Mouse (Mus musculus) gastrocnemius, adult 8-10 months (tissue): ENCODE results near the gene Usf3. TPM values are rescaled to one million over a fixed set of nuclear protein-coding genes. Genes with fewer than 3 reads are reported as not detected.

Experiments used
- DNase-seq, 2 experiments: peaks; one replicate each; pipeline ENCODE4 v3.0.0; 2022; ENCODE audit warnings: low spot score in 2 of 2
- total RNA-seq, 4 experiments: library from RNA; stranded (reverse); gene quantifications; 2 replicates each; pipeline ENCODE4 v1.2.4; 2022

The Usf3 gene
- total RNA-seq, 4 experiments from 2014 or later: 32.1 to 59.9 (median 42.4) TPM

DNA sequence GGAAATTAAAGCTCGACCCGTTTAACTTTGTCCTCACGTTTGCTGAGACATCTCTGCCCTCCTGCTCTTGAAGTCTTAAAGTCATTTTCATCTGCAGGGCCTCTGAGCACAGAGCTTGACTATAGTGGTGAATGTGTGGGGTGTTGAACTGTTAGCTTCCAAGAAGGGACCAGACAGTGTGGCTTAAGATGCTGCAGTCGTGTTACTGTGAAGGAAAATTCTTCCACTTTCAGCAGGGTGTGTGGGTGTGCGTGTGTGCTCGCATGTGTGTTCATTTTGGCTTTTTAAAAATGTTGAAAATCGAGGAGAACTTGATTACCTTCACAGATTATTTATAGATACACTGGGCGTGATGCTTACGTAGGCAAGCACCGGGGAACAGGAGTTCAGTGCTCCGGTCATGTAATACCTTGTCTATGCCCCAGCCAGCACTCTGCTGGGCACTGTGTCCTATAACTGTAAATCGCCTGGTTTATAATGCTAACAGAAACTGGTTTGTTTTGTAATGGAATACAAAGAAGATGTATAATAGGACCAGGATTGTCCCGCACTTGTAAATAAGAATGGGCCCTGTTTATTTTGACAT, 53.8 kb downstream of the Usf3 start:
- peak in 1 of 2 experiments; percentile 25 for DNase-seq

DNA sequence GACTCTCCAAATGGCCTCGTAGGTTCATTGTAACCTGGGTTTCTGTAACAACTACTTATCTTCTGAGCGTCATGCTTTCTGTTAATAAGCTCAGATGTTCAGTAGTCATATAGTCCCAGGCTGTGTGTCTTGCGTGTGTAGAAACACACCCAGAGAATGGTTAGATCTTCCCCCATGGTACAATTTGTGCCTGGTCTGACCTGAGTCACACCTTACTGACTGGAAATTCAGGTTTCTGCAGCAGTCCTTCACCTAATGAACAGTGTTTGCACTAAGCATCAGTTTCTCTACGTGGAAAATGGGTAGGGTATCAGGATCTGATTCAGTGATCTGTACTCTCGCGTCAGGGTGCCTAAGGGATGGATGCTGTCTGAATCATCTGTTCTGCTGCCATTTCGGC, 60.0 kb downstream of the Usf3 start:
- DNase-seq: no peak

DNA sequence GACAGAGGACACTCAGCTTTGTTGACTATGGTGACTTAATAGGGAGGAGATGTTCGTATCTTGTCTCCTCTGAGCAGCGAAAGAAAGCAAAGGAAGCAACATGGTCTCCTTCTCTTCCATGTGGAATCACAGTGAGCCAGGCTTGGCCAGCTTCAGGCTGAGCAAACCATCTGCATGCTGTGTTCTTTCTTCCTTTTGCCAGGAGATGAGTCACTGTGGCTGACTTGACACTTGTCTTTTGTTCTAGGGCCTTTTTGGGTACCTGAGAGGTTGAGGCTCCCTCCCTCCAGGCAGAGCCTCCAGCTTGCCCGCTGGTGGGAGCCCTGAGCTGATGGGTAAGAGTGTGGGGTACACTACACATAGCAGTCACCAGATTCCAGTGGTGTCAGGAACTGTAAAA, 64.8 kb downstream of the Usf3 start:
- no peak for DNase-seq

DNA sequence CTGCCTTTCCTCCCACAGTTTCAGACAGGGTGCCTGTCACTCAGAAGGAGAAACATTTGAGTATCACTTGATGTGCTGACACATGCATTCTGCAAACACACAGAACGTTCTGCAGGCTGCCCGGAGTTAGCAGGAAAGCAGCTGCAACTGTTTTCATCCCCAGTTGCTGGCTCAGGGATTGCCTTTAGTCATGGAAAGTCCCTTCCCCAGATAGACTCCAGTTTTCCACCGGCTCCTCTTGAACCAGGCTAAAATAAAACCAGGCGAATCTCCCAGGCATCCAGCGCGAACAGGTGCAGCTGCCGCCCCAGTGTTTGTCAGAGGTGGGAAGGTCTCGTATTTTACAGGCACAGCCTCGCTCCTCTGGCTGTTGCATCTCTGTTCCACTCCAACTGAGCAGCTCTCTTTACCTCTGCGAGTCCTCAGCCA, 65.8 kb downstream of the Usf3 start:
- peak; percentile 73 to 87 for DNase-seq

DNA sequence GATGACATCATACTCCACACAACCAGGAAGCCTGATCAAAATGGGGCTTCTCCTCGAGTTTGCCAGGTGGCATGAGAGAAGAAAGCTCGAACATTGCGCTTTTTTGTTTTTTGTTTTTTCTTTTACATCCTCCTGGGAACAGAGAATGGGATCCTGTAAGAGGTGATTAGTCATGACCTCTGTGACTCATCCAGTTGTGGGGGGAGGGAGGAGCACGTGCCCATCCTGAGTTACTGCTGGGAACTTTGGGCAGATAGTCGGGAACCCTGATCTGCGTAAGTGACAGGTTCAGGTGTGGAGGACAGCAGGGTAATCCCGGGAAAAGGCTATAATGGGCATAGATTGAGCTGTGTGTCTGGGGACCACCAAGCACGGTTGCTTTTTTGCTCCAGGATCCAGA, 67.4 kb downstream of the Usf3 start:
- DNase-seq: no peak

DNA sequence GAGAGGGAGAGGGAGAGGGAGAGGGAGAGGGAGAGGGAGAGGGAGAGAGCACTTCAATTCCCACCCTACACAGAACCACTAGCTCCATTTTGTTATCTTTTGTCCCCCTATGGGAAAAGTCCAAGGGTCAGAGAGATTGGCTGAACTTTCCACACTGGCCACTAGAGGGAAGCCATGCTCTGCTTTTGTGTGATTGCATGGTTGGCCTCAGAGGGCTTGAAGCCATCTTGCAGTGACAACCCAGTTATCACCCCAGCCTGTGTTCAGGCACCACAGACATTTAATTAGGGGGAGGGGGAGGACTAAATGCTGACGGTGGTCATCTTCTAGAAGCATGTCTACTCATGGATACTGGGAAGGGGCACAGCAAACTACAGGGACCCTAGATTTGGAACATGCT, 69.6 kb downstream of the Usf3 start:
- peak; percentile 63 to 70 for DNase-seq

DNA sequence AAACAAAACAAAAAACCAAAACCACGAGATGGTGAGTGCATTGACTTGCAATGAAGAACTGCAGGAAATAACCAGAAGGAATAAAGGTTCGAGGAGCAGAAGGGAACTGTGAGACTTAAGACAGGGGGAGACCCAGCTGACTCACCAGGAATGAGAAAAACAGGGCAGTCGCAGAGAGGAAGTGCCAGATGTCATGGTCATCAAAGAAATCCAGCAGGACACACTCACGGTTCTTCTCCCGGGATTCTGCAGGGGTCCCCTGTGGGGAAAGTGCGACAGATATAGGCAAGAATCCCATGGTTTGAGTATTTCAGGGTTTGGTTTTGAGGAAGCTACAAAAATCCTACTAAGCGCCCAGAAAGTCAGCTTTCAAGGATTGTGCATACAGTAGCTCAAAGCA, 70.3 kb downstream of the Usf3 start:
- no peak for DNase-seq

DNA sequence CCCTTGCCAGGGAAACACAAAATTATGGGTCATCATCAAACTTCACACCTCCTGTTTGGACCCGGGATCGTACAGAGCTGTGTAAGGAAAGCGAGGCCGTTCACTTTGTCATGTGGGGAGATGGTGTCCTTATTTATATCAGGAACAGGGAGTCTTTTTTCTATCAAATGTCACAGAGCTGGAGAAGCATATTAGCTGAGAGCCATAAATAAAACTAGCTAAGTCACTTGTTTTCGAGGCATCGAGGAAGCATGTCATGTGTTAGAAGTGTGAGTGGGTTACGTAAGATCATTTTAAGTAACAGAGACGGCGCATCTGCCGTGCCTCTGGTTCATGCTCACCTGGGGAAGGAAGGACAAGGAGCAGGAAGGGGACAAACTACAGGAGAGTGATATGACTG, 76.9 kb downstream of the Usf3 start:
- DNase-seq: no peak

DNA sequence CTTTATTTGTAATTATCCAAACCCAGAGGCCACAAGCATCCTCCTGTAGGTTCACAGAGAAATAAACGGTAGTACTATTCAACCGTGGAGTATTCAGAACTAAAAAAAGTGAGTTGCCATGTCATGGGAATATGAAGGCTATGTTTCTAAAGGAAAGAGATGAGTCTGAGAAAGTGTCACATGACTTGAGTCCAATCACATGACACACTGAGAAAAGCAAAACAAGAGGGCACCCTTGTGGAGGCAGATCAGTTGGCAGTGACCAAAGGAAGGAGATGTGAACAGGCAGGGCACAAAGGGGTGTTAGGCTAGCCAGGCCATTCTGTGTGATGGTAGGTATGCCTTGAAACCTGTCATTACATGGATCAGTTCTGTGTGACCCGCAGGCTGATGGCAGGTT, 79.7 kb downstream of the Usf3 start:
- DNase-seq: no peak

DNA sequence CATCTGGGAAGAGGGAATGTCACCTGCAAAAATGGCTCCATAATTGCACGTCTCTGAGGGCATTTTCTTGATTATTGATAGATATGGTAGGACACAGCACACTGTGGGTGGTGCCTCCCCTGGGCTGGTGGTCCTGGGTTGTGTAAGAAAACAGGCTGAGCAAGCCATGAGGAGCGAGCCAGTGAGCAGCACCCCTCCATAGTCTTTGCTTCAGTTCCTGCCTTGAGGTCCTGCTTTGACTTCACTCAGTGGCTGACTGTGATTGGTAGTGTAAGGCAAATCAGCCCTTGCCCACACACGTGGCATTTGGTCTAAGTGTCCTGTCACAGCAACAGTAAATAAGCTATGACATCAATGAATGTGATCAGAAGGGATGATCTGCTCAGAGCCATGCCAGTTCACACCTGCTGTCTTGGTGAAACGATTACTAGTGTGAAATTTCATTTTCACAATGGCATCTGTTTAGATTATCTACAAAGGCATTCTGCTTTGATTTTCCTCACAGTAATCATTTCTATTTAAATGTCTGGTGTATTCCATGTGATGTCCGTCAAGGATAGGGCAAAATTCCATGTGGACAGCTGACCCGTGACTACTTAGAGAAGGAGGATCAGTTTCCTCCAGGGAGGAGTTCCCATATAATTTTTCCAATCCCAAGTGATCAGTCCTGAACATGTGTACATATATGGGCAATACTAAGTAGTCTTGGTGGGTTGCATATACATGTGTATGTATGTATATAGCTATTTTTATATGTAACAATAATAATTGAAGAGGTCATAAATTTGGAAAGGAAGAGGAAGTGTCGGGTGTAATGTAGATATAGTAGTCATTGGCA, 81.0 kb downstream of the Usf3 start:
- no peak for DNase-seq

DNA sequence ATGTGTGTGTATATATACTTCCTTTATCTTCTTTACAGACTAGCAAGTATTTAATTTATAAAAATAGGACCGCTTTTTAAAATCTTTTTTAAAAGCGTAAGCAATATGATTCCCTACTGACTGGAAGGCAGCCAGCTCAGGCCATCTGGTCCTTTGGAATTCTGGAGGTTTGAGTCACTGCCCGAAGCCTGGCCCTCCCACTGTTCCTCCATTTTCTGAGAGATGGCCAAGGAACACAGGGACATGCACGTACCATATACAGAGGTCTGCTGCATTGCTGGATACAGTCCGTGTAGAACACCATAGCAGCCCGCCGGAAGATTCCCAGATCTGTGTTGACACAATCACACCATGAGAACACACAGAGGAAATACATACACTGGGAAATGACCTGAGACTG, 81.7 kb downstream of the Usf3 start:
- DNase-seq: peak; percentile 7 to 46

DNA sequence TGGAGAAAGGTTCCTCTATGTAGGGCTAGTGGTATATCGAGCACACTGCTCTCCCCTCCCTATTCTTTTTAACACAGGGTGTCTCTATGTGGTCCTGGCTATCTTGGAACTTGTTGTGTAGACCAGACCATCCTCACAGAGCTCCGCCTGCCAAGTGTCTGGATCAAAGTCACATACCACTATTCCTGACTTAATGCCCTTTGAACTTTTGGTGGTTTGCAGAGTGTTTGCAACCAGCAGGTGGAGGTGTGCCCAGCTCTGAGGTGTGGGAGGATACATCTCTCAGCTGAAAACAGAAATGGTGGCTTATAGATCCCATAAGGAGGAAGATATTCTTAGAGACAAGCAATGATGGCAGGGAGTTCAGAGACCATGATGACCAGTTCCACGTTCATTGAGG, 84.4 kb downstream of the Usf3 start:
- no peak for DNase-seq

DNA sequence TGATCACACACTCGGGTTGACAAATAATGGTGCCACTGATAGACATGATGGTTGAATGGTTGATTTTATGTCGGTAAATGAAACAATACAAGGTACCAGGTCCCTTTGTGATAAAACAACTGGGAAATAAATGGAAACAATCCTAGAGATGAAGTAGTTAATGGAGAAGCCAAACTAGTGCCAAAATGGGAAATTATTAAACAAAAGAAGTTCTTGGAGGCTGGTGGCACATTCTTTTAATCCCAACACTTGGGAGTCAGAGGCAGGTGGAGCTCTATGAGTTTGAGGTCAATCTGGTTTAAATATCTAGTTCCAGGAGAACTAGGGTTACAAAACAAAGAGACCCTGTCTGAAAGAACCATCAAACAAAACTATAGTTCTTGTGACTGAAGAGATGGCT, 91.9 kb downstream of the Usf3 start:
- no peak for DNase-seq

DNA sequence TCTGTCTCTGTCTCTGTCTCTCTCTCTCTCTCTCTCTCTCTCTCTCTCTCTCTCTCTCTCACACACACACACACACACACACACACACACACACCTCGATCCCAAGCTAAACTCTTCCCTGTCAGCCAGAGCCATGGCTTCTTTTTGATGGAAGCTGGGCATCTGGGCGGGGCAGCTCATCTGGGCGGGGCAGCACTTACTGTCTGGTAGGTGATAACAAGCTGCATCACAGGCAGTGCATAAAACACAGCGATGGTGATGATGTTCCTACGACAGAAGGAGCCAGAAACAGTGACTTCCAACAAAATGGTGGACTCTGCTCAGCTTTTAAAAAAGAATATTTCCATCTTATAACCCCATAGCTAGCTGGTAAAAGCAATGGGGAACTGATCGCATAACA, 92.5 kb downstream of the Usf3 start:
- no peak for DNase-seq

DNA sequence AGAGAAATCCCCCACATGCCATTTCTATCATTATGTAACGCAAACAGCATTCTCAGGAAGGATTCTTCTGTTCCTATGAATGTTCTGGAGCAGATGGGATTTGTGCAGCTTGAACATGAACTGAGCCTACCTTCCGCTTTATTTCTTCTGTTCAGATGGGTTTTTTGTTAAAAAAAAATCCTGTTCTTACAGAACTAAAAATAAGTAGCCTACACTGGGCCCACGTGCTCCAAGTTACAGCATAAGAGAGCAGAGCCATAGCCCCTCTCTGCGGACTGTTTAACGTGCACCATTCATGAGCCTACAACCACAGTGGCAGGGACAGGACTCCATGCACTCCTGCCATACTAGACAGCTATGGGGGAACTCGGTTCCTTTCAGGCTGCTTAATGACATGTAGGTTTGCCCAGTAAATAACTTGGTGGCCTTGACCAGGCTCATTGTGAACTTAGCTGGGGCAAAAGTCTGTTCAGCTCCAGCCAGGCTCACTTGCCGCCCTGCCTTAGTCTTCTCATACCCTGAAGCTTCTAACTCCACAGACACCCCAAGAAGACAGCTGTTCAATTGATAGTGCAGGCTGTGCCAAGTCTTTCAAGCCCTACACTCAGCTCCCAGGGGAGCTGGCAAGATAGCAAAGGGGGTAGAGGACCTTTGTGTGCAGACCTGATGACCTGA, 95.6 kb downstream of the Usf3 start:
- DNase-seq: no peak

DNA sequence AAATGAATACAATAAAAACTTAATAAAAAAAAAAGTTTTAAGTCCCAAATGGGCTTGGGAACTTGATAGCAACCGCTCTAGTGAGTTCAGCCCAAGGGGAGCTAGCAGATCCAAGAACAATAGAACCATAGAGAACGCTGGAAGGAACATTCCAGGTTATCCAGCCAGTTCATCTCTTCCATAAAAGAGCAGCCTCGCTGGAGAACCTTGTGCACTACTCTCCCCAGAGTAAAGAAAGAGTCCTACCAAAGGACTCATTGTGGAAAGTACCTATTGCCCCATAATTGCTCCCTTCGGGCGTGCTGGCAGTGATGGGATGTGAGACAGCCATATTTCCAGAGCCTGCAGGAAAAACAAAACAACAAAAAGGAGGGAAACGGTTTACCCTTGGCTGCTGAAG, 96.5 kb downstream of the Usf3 start:
- DNase-seq: no peak

DNA sequence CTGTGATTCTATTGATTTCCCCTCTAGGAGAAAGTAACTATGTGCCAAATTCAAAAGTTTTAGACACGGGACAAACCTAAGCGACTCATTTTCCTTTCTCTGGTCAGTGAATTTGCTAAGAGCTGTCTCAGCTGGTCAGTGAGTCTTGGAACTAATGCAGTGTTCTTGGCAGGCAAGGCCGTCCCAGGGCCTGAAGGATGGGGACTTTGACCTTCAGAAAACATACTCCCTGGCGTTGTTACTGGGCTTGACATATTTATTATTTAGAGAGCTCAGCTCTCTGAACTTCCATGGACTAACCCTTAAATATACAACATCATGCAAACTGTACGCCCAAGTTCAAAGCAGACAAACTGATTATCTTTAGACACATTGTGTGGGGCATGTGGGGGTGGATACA, 97.6 kb downstream of the Usf3 start:
- DNase-seq: peak; percentile 4 to 15

DNA sequence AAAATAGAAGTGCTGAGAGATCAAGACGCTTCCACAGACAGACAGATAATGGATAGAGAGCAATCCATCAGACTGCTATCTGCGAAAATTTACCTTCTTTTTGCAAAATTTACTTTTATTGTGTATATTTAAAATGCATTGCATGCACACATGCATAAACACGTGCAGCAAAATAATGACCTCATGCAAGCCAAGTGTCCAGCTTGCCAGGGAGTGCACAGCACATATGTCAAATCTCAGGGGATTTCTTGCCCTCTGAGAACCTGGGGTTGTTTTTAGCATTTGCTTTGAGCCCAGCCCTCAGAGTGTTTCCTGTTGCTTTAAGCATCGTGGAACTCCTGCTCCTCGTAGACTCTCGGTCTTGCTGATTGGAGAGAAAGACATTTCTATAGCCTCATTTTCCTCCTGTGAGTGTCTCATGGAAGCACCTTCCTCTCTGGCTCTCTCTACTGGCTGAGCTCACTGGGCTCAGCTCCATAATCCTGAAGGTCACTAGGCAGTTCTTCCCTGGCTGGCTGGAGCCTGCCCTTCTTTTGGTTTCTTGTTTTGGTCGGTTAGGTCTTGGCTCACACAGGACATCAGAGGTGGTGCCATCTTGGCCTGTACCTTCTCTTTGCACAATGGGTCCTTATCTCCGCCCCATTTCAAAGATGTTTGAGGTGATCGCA, 98.5 kb downstream of the Usf3 start:
- peak; percentile 4 to 35 for DNase-seq
